ENCODE assay signal across 22 mouse cellular contexts in the genomic region with DNA sequence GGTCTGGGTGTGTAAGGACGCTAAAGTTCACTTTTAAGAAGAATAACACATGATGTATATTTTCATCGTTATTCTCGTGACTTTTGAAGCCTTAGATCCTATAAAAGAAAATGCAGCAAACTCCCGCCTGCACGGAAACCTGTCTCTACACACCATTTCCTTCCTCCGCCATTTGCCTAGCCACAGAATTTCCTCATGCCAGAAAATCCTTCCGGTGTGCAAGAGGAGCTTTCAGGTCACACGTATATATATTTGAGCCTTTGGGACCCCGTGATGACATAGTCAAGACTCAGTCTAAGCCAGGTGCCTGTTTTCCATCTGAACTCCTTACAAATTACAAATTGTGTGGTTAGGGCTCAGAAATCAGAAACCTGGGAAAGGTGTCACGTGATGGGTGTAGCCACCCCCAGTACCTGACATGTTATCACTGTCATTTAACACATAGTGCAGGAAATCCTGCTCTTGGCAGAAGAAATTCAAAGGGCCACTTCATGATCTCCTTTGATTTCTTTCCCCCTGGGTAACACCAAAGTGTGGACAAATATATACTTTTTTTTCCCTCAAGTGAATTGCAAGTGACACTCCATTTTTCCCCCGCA.
DNase-seq lines count a peak whose midpoint lies in the region; ATAC-seq lines count a peak whose summit lies in the region.
"Had no signal": no experiment of that assay in that cellular context is flagged by ENCODE, and none has a peak within 500 bp of the region (broad histone marks: within the 10 kb centered on the region; RNA-seq: fewer than 3 reads in every experiment).

No protein-coding gene starts in this region.

- H3K36me3 ChIP-seq in forebrain, embryonic 16.5 days (ENCODE audit: control insufficient read depth, insufficient read depth), result no peaks in the 10 kb centered on the region
- H3K36me3 ChIP-seq: embryonic facial prominence, embryonic 12.5 days; hindbrain, embryonic 12.5 days; kidney, embryonic 15.5 days had no signal

- H3K27me3 ChIP-seq in forebrain, embryonic 16.5 days (replicated peaks; ENCODE audit: control insufficient read depth, insufficient read depth, low read length), result no peaks in the 10 kb centered on the region
- H3K27me3 ChIP-seq: embryonic facial prominence, embryonic 12.5 days; hindbrain, embryonic 12.5 days; limb, embryonic 13.5 days had no signal

- H3K27ac ChIP-seq in forebrain, embryonic 16.5 days (ENCODE audit: low read length), result no peak overlapping the region
- H3K27ac ChIP-seq: embryonic facial prominence, embryonic 12.5 days; hindbrain, embryonic 12.5 days; kidney, embryonic 15.5 days; limb, embryonic 13.5 days; liver, embryonic 14.5 days had no signal

- WGBS in forebrain, embryonic 16.5 days, result 94% methylated on average over 11 of the region's 11 CpGs

- no peak overlapping the region for H3K4me2 ChIP-seq in forebrain, embryonic 16.5 days (ENCODE audit: low read length)
- H3K4me2 ChIP-seq: embryonic facial prominence, embryonic 12.5 days; heart, embryonic 11.5 days; hindbrain, embryonic 12.5 days; kidney, embryonic 15.5 days; limb, embryonic 13.5 days had no signal

- DNase-seq in spleen, postnatal 36 days (ENCODE audit: low spot score in 2 of 2), result peak; percentile 19
- no peak for DNase-seq in spleen, adult 18-20 months
- DNase-seq in T-cell, adult 2 months (ENCODE audit: low spot score), result peak; percentile 64
- DNase-seq in induced T-regulatory cell, adult 2 months (ENCODE audit: low read depth), result peak; percentile 5
- peak; percentile 23 for DNase-seq in thymus, postnatal 25 days
- DNase-seq in heart, adult 18-20 months, result no peak
- DNase-seq in MN1 (ENCODE audit: low spot score), result no peak
- DNase-seq: adrenal gland, adult 2 months; cerebellum, adult 9-11 months; heart, postnatal 10 days had no signal

- no peak overlapping the region for H3K4me3 ChIP-seq in forebrain, embryonic 16.5 days (replicated peaks; ENCODE audit: low read length)
- H3K4me3 ChIP-seq: embryonic facial prominence, embryonic 12.5 days; erythroblast, embryonic 14.5 days; hindbrain, embryonic 12.5 days; kidney, embryonic 15.5 days; limb, embryonic 13.5 days; megakaryocyte, embryonic 14.5 days had no signal

- H3K9ac ChIP-seq in forebrain, embryonic 16.5 days (replicated peaks; ENCODE audit: low read depth, low read length), result no peak overlapping the region
- H3K9ac ChIP-seq: embryonic facial prominence, embryonic 12.5 days; hindbrain, embryonic 12.5 days; kidney, embryonic 15.5 days; limb, embryonic 13.5 days; liver, embryonic 14.5 days had no signal

- peaks cover 17% of the 10 kb centered on the region for H3K4me1 ChIP-seq in forebrain, embryonic 16.5 days (replicated peaks; ENCODE audit: control insufficient read depth, insufficient read depth, low read length)

- no peak for ATAC-seq in forebrain, embryonic 16.5 days
- ATAC-seq: forebrain, embryonic 14.5 days; intestine, embryonic 16.5 days; midbrain, embryonic 16.5 days had no signal

- no peaks in the 10 kb centered on the region for H3K9me3 ChIP-seq in forebrain, embryonic 16.5 days (ENCODE audit: control insufficient read depth, low read length)
- H3K9me3 ChIP-seq: embryonic facial prominence, embryonic 12.5 days; hindbrain, embryonic 12.5 days; kidney, embryonic 15.5 days; limb, embryonic 13.5 days; megakaryocyte, embryonic 14.5 days had no signal

Comparison
In these comparisons a context has a peak if more than half of its experiments do, and no peak if none do; other contexts are left out.
1. DNase-seq: peak in spleen, postnatal 36 days (2 of 2), T-cell, adult 2 months (single experiment), induced T-regulatory cell, adult 2 months (single experiment) and thymus, postnatal 25 days (single experiment); none in spleen, adult 18-20 months (0 of 2), heart, adult 18-20 months (0 of 2) and MN1 (single experiment).